Mouse (Mus musculus) testis, adult 2 months (tissue): Measurements from ENCODE around the gene Tkfc. TPM values are rescaled to one million over a fixed set of nuclear protein-coding genes. Genes with fewer than 3 reads are reported as not detected.

Experiments used
- H3K27ac ChIP-seq: fragments of 200-500 bp; 2 replicates; pipeline ENCODE4 v1.5.1; 2012; ENCODE audit warnings: low read depth, low read length; ENCODE audit not compliant: control insufficient read depth, insufficient read depth
- H3K27me3 ChIP-seq: fragments of 200-500 bp; 2 replicates; pipeline ENCODE4 v1.6.1; 2012; ENCODE audit warnings: mild to moderate bottlenecking, low read length, moderate library complexity; ENCODE audit not compliant: control insufficient read depth, insufficient read depth
- H3K36me3 ChIP-seq: fragments of 200-500 bp; 2 replicates; pipeline ENCODE4 v1.6.1; 2012; ENCODE audit warnings: mild to moderate bottlenecking, low read length; ENCODE audit not compliant: control insufficient read depth, insufficient read depth
- H3K4me1 ChIP-seq: fragments of 200-500 bp; 2 replicates; pipeline ENCODE4 v1.6.1; 2012; ENCODE audit warnings: low read length; ENCODE audit not compliant: control insufficient read depth, insufficient read depth
- H3K4me3 ChIP-seq: fragments of 200-500 bp; 2 replicates; pipeline ENCODE4 v1.5.1; 2012; ENCODE audit warnings: low read depth, mild to moderate bottlenecking, low read length, moderate library complexity, mixed read lengths; ENCODE audit not compliant: control insufficient read depth
- CTCF ChIP-seq: fragments of 200-500 bp; IDR thresholded peaks from 2 replicates; pipeline ENCODE4 v1.5.1; 2012; ENCODE audit warnings: low read depth, mild to moderate bottlenecking, inconsistent platforms, low read length, moderate library complexity; ENCODE audit not compliant: control insufficient read depth, insufficient read depth, insufficient replicate concordance
- POLR2A ChIP-seq: fragments of 200-500 bp; IDR thresholded peaks from 2 replicates; pipeline ENCODE4 v1.6.1; 2012; ENCODE audit warnings: low read depth, mild to moderate bottlenecking, inconsistent platforms, low read length, moderate library complexity; ENCODE audit not compliant: control insufficient read depth
- polyA plus RNA-seq: library from polyadenylated mRNA; depleted of rRNA; stranded (reverse); fragments of >200 nt; gene quantifications from 2 replicates; pipeline ENCODE4 v1.2.3, GENCODE M21; 2012; rRNA removed

Tkfc gene
- 166 and 174 TPM in 2 replicates for polyA plus RNA-seq

- Histone ChIP-seq H3K4me3 (peak within 1 kb of the TSS; percentile 100), H3K36me3 (peaks cover 9% of the 10 kb centered on the region), H3K4me1 (peaks cover 16% of the 10 kb centered on the region), H3K27ac (peak within 1 kb of the TSS; percentile 96), H3K27me3 (no peaks in the 10 kb centered on the region)
- TF ChIP-seq POLR2A (peak; percentile 99), CTCF (no peak; the same call in 1 of the 2 replicates)
Observed at GRCm38 (mm10) chr19:10605293-10605900, at the start of gene Tkfc, which contains the start of gene Ddb1. Gene Tkfc, minus strand, starts transcription at chr19:10605654. Gene Ddb1, plus strand, starts transcription at chr19:10605327.

- no peak overlapping the region for H3K27ac ChIP-seq
- no peaks in the 10 kb centered on the region for H3K27me3 ChIP-seq
- no peak overlapping the region for H3K4me3 ChIP-seq
- TF ChIP-seq CTCF (no peak), POLR2A (peak; percentile 28; the same call in 1 of the 2 replicates)
- no peaks in the 10 kb centered on the region for H3K36me3 ChIP-seq
- peaks cover 11% of the 10 kb centered on the region for H3K4me1 ChIP-seq
Observed at GRCm38 (mm10) chr19:10648156-10648555, 42.7 kb upstream of the Tkfc start.

- H3K36me3 ChIP-seq, result no peaks in the 10 kb centered on the region
- TF ChIP-seq CTCF (no peak), POLR2A (no peak)
- H3K27ac ChIP-seq, result no peak overlapping the region
- peaks cover 11% of the 10 kb centered on the region for H3K4me1 ChIP-seq
- no peak overlapping the region for H3K4me3 ChIP-seq
- H3K27me3 ChIP-seq, result no peaks in the 10 kb centered on the region
Observed at GRCm38 (mm10) chr19:10645616-10646015, 40.2 kb upstream of the Tkfc start.

- no peaks in the 10 kb centered on the region; the same call in 1 of the 2 replicates for H3K4me1 ChIP-seq
- no peaks in the 10 kb centered on the region for H3K36me3 ChIP-seq
- no peak for TF ChIP-seq CTCF
- no peak for TF ChIP-seq POLR2A
- H3K4me3 ChIP-seq, result no peak overlapping the region
- H3K27me3 ChIP-seq, result no peaks in the 10 kb centered on the region
- H3K27ac ChIP-seq, result no peak overlapping the region
Observed at GRCm38 (mm10) chr19:10640589-10641378, 35.3 kb upstream of the Tkfc start.

GRCm38 (mm10) chr19:10640080-10640479, 34.6 kb upstream of the Tkfc start:
- TF ChIP-seq POLR2A, result no peak
- TF ChIP-seq CTCF, result no peak
- no peak overlapping the region for H3K4me3 ChIP-seq
- no peak overlapping the region for H3K27ac ChIP-seq
- H3K4me1 ChIP-seq, result peaks cover 1% of the 10 kb centered on the region
- H3K36me3 ChIP-seq, result no peaks in the 10 kb centered on the region
- H3K27me3 ChIP-seq, result no peaks in the 10 kb centered on the region

GRCm38 (mm10) chr19:10637840-10638239, 32.4 kb upstream of the Tkfc start:
- H3K4me3 ChIP-seq, result no peak overlapping the region
- TF ChIP-seq POLR2A, result no peak
- no peak for TF ChIP-seq CTCF
- no peaks in the 10 kb centered on the region for H3K36me3 ChIP-seq
- no peaks in the 10 kb centered on the region for H3K27me3 ChIP-seq
- no peak overlapping the region for H3K27ac ChIP-seq
- peaks cover 8% of the 10 kb centered on the region for H3K4me1 ChIP-seq

GRCm38 (mm10) chr19:10634872-10635318, 29.4 kb upstream of the Tkfc start:
- peak overlapping the region; percentile 17 for H3K4me3 ChIP-seq
- H3K36me3 ChIP-seq, result no peaks in the 10 kb centered on the region
- peaks cover 8% of the 10 kb centered on the region for H3K4me1 ChIP-seq
- H3K27me3 ChIP-seq, result no peaks in the 10 kb centered on the region
- no peak overlapping the region for H3K27ac ChIP-seq
- TF ChIP-seq POLR2A, result no peak
